Mouse (Mus musculus): ENCODE measurements around the gene Pbld1.

Pbld1 gene

DNA sequence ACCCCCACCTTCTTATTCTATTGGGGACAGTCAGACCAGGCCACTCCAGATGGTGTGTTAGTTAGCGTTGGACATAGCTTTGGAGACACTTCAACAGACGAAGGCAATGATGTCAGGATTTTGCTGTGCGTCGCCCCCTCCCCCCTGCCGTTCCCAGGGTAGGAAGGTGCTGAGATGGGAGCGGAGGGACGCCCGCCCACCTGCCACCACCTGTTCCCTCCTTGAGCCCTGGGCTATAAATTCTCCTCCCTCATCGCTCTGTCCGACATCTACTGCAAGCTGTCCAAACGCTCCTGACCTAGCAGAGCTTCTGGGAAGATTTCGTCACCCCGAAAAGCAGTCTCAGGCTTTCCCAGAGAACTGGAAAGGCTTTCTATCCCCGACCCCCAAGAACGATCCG, 39.6 kb downstream of the Pbld1 start, which contains the start of gene Atoh7:
Atoh7 (plus strand) TSS at position 131 of the 400 bp plus-strand sequence.
- no peak for DNase-seq

GRCm38 (mm10) chr10:63099941-63100562, 40.1 kb downstream of the Pbld1 start:
- peak; percentile 24 to 38 for DNase-seq

GRCm38 (mm10) chr10:63100657-63101056, 40.7 kb downstream of the Pbld1 start:
- no peak for DNase-seq

DNA sequence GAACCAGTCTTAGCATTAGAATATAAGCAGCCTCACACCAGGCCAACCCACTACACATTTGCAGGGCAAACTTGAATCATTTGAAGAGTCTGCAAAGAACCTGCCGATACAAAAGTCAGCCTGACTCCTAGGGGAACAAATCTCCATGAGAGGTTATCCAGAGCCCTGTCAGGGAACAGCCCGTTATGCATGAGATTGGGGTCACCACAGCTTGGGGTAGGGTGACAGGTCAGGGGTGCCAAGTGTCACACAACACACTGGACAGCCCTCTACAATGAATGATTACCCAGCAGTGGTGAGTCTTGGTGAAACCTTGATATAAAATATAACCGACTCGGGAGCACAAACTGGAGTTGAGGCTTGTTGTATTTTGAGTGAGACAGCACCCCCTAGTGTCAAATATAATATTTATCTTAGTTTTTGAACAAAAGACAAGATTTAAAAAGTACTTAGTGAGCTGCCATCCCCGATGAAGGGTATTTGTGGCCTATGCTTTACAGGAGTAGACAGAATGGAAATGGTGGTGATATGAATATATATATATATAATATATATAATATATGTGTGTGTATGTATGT, 53.2 kb downstream of the Pbld1 start:
- peak in 1 of 2 experiments; percentile 20 for DNase-seq

DNA sequence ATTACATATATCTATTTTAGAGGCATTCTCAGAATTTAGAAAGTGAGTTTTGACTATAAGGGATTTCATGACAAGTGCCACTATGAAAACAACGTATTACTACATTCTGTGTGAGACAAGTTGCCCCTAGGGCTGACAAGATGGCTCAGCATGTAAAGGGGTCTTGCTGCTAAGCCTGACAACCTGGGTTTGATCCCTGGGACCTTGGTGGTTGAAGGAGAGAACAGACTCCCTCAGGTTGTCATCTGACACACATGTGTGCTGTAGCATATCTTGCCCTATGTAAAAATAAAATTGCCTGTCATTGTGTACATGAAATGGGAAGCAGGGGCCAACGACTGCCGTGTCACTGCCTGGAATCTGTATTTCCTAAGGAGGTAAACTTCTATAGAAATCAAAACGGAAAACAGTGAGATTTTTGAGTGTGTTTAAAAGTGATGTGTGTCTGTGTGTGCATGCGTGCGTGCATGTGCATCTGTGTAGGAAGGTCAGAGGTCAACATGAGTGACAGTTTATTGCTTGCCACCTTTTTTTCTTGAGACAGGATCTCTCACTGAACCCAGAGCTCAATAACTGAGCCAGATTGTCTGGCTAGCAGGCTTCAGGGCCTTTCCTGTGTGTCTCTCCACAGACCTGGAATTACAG, 53.9 kb downstream of the Pbld1 start:
- no peak for DNase-seq

- DNase-seq = no peak
Measured at GRCm38 (mm10) chr10:63115881-63116280, 55.9 kb downstream of the Pbld1 start.

GRCm38 (mm10) chr10:63116376-63116775, 56.4 kb downstream of the Pbld1 start:
- no peak for DNase-seq

GRCm38 (mm10) chr10:63117583-63117982, 57.6 kb downstream of the Pbld1 start:
- no peak for DNase-seq

- DNase-seq = no peak
Measured at GRCm38 (mm10) chr10:63119916-63120315, 60.0 kb downstream of the Pbld1 start.

- no peak for DNase-seq
Measured at GRCm38 (mm10) chr10:63121961-63122360, 62.0 kb downstream of the Pbld1 start.

DNA sequence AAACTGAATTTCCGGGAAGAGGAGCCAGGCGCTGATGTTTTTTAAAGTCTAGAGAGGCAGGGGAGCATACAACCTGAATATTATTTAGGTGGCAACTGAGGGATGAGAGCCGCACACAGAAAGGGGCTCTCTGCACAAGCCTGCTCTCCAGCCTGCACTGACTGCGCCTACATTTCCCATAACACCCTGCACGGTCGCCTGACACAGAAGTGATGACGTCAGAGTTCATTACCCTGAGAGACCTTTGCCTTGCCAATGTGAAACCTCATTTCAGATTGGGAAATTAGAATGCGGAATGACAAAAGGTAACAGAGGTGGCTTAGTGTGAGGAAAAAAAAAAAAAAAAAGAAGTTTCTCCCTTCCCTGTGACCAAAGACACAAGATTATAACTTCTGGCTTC, 62.6 kb downstream of the Pbld1 start:
- peak in 1 of 2 experiments; percentile 30 for DNase-seq

DNA sequence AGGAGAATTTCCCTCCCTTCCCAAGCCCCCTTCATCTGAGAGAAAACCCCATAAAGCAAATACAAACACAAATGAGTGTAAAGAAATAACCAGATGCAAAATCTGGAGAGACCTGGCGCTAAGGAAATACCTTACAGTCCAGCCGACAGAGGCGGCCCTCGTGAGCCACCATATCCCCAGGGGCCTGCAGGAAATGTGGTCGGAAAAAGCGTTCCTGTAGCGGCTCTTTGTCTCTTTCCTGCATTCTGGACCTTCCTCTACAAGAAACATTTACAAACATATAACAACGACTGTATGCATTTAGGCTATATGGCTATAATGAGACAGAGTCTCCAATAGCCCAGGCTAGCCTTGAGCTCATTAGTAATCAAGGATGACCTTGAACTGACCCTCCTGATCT, 63.2 kb downstream of the Pbld1 start:
- DNase-seq = no peak

- DNase-seq = no peak
Measured at GRCm38 (mm10) chr10:63124016-63124415, 64.1 kb downstream of the Pbld1 start.

- DNase-seq = no peak
Measured at GRCm38 (mm10) chr10:63125343-63125742, 65.4 kb downstream of the Pbld1 start.

DNA sequence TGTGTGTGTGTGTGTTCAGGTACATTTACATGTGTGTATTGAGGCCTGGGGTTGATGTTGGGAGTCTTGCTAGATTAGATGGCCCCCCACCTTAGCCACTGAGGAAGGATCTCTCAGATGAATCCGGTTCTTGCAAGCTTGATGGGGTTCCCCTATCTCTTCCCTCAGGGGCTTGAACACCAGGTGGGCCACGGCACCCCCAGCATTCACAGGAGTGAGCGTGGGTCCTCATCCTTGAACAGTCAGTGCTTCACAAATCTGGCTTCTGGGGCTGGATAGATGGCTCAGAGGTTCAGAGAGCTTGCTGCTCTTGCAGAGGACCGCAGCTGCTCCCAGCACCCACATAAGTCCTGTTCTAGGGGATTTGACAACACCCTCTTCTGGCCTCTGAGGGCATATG, 66.2 kb downstream of the Pbld1 start:
- DNase-seq = no peak

- no peak for DNase-seq
Measured at GRCm38 (mm10) chr10:63127156-63127555, 67.2 kb downstream of the Pbld1 start.

Data from B cell, adult 2 months (primary cell).